Mouse (Mus musculus) erythroid progenitor cell, adult 5-6 weeks (primary cell): ENCODE data around the gene Lyrm1. TPM values are rescaled to one million over a fixed set of nuclear protein-coding genes. Genes with fewer than 3 reads are reported as not detected.

ENCODE experiments used
- ATAC-seq: replicated peaks from 2 replicates; pipeline ENCODE4 v1.8.0; 2016; ENCODE audit warnings: moderate number of reproducible peaks, mild to moderate bottlenecking, moderate TSS enrichment, inconsistent platforms; ENCODE audit not compliant: poor library complexity, low FRiP score, severe bottlenecking
- total RNA-seq, 2 experiments: library from RNA; stranded (forward) in 1 of 2; stranded (reverse) in 1 of 2; fragments of 150-400 nt in 1 of 2; fragments of 186-747, 209-891 nt in 1 of 2; gene quantifications; 2 replicates each; pipeline versions ENCODE4 v1.2.3 to v1.2.4; 2015 to 2017; ENCODE audit warnings: low replicate concordance in 2 of 2

Gene Lyrm1
- total RNA-seq, 2 experiments from 2014 or later, result not detected

DNA sequence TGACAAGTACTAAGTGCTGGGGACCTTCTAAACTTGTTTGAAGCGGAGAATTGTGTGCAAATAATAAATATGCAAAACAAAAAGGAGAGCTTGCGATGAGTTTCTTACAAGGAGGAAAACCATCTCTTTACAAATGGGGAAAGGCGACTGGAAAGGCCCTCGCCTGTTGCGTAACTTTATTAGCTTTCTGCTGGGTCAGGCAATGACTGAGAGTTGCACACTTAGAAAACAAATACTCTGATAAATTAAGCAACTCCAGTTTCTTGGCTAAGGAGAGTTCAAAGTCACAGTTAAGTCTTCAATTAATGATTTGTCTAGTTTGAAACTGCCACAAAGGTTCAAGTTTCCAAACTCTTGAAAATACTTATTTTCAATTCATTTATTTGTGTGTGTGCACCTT lies 15.3 kb upstream of the Lyrm1 start:
- ATAC-seq, result no peak

DNA sequence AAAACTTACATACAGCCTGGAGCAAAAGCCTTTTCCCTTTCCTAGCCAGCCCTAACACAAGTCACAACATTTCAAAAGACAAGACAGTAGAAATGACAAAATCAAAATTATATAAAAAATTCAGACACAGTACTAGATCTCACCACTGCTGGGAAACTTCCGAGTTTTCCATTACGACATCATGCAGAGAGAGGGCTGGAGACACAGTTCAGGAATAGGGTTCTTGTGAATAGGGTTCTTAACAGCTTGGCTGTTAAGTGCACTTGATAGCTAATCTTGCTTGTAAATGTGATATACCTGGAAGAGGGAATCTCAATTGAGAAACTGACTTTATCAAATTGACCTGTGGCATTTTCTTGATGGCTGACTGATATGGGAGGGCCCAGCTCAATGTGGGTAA lies 14.4 kb upstream of the Lyrm1 start:
- ATAC-seq, result no peak

DNA sequence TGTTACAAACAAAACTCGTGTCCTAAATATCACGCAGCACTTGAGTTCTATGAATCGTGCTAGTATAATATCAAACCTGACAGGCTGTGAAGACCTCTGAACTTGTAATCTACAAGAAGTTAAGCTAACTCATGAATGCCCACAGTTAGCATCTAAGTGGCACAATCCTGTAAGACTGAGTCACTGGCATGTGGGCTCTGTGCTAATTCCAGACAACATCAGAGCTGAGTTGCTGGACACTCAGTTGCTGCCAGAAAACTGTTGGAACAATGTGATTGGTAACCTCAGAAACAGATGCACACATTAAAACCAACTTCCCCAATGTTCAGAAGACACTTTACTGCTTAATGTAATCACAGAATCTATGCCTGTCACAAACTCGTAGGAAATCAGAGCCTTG lies 7.8 kb upstream of the Lyrm1 start:
- no peak for ATAC-seq

DNA sequence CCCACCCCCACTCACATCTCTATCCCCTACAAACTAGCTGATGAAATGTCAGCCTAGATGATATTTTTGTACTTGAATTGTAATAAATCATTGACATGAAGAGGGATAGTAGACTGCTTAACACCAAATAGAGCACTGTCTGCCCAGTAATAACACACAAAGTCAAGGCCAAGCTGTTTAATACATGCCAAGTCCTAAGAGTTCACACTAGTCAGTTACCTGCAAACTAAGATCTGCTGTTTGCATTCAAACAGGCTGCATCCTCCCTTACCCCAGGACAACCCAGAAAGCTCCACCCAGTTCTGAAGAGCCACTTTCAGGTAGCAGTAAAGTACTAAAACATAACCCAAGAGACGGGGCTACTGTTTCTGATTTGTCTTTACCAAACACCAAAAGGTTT lies 3.5 kb upstream of the Lyrm1 start:
- ATAC-seq, result no peak

DNA sequence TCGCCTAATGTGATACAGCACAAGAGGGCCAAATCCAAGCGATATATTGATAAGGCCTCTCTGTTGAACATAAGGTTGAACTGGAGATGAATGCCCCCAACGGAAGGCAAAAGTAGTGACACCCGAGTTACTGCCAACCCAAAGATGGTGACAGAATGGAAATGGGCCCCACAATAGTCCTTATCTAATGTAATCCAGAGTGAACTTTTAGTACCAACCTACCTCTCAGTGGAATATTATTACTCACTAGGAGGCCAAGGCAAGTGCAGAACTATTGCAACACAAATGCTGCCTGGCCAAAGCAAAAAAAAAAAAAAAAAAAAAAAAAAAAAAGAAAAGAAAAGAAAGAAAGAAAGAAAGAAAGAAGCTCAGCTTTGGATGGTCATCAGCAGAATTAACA lies 2.9 kb upstream of the Lyrm1 start:
- no peak for ATAC-seq

DNA sequence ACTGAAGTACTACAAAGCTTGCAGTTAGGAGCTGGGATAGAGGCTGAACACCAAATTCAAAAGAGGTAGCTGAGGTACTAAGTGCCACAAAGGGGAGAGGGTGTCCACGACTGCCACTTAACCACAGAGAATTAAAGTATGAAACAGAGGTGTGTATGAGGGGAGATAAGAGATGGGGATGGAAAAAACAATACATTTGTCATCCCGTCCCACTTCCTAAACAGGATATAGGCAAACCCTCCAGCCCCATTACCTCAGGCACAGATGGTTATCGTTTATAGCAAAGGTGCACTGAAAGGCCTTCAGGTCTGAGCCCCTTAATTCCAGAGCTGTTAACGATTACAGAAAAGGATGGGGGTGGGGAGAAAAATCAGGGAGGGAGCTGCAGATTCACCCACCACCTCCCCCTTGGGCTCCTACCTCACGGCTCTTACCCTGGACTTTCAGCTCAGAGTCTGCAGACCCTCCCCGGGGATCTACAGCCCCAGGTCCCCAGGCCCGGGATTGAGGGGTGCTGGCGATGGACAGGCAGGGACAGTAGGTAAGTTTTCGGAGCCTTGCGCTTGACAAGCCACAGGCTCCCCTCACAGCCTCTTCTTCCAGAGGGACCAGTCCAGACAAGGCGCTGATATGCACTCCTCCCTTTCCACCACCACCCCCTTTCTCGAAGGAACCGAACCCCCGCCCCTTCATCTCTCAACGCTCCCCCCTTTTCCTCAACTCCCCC lies 680 bp upstream of the Lyrm1 start:
- no peak for ATAC-seq

DNA sequence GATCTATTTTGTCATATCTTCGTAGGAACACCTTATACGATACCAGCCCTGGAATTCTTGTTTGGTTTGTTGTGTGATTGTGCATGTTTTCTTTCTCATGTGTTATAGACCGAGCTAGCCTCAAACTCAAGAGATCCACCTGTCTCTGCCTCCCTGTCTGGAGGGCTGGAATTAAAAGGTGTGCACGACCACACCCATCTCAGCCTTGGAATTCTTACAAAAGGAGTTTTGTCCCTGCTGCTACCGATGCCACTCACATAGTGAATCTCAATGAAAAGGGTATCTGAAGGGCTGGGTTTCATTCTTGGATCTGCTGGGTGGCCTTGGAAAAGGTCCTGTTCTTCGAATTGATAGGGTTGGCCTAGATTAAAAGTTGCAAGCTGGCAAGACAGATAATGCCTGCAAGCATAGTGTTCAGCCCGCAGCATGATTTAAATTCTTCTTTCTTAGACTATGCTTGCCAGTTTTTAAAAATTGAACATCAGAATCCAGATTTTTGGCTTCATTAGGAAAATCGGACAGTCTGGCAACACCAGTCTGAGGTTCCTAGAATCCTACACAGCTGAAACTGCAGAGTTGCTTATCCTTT lies 2.0 kb downstream of the Lyrm1 start:
- ATAC-seq, result no peak

DNA sequence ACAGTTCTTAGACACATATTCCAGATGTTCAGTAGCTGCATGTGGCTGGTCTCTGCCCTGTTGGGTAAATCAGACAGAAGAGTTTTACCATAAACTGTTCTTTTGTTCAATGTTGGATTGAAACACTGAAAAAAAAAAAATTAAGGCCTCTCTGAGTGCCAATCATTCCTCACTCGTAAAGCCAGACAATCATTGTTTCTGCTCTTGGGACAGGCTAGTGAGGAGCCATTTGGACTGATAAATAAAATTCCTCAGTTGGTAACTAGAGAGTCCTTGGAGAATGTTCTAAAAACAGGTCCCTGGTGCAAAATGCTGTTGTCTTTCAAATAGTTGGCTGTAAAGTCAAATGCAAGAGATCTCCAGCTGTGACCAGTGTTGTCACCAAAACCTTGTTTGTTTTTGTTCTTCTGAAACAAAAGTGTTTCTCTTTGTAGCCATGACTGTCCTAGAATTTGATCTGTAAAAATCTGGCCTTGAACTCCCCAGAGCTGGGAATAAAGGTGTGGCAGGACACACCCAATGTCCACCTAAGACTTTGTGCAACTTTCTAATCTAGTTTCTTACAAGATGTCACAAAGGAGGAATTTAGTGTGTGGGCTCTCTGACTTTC lies 2.7 kb downstream of the Lyrm1 start:
- ATAC-seq, result no peak

DNA sequence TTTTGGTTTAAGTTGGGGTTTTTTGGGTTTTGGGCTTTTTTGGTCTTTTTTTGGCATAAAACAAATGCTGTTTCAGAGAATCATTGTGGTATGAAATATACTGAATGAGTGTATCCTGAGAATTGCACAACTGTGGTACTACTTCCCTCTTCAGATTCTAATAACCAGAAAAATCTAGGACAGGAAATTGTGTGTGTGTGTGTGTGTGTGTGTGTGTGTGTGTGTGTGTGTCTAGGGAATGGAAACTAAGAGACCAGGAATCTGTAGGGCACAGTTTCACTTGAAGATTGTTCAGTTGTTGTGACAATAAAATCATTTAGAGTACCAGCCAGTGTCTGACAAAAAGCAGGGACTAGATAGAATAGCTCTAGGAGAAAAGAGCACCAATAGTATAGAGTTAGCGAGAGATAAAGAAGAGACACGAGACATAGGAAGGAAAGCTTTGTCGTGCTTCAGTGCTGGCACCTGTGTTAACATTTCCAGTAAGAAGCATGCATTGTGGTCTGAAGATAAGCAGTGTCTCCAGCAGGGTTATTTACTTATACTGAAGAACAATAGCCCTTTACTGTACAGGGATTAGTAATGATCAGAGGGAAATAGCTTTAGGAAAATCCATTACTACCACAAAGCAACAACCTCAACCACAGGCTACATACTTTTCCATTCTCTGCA lies 3.9 kb downstream of the Lyrm1 start:
- ATAC-seq, result no peak

DNA sequence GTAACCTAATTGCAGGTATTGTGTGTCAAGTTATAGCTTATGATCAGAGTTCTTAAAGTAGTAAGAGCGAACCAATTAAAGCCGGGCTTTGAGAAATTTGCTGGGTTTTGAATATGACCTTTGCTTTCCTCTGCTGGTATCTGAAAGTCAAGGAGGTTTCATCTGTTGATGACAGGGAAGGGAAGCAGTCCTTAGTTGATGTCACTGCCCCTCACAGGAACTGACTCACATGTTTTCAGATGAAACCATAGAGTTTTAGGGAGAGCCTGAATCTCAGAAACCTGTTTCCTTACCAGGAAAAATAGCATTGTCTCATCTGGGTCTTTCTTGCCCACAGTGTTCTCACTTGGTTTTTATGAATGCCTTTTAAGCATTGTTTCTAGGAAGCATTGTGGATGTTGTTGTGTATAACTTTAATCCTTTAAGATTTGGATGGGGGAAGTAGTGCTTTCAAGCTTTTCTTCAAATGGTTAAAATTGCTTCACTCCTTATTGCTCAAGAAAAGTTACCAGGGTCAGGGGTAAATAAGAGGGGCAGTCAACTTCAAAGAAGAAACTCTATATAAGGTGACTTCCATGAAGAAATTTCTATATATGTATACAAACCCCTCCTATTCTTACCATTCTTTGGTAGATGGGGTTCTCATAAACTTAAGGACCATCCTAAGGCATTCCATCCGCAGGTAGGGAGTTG lies 11.0 kb downstream of the Lyrm1 start:
- ATAC-seq, result no peak

DNA sequence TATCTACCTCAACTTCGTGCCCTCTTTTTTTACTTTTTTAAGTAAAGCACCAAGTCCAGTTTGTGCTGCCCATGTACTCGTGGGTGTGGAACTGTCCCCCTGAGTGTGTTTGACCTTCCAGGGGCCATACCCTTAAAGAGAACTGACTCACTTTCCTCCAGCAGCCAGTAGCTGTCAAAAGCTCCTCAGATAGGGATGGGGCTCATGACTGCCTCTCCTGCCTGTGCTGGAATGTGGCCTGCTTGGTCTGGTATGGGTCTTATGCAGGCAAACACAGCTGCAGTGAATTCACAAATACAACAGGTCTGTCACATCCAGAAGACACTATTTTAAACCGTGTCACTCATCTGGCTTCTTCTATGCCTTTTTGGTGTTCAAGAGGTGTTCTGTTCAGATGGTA lies 16.1 kb downstream of the Lyrm1 start:
- ATAC-seq, result no peak

DNA sequence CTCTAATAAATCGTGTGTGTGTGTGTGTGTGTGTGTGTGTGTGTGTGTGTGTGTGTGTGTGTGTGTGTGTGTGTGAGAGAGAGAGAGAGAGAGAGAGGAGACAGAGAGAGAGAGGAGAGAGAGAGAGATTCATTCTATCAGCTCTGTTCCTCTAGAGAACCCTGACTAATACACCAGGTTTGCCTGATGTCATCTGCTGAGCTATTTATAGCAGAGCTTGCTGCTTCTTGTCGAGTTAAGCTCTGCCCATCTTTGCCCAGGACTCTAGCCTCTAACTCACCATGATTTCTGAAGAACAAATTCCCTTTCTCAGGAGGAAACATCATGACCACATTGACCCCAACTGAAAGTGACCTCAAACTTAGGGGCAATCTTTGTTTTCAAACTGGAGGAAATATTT lies 24.8 kb downstream of the Lyrm1 start:
- ATAC-seq, result no peak

DNA sequence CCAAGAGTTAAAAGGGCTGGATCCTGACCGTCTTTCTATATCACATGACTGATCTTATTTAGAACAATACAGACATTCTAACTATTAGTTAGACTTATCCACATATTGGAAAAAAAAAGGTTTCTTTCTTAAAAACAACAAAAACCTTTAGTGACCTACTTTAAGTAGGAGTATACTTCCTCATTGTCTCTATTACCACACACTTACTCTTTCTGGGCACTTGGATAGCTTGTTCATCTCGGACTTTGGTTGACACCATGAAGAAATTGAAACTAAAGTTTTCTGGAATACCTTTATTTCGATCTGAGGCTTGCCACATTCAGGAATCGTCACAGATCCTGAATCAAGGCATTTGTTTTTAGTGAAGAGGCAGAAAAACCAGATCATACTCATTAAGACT lies 25.4 kb downstream of the Lyrm1 start:
- no peak for ATAC-seq

DNA sequence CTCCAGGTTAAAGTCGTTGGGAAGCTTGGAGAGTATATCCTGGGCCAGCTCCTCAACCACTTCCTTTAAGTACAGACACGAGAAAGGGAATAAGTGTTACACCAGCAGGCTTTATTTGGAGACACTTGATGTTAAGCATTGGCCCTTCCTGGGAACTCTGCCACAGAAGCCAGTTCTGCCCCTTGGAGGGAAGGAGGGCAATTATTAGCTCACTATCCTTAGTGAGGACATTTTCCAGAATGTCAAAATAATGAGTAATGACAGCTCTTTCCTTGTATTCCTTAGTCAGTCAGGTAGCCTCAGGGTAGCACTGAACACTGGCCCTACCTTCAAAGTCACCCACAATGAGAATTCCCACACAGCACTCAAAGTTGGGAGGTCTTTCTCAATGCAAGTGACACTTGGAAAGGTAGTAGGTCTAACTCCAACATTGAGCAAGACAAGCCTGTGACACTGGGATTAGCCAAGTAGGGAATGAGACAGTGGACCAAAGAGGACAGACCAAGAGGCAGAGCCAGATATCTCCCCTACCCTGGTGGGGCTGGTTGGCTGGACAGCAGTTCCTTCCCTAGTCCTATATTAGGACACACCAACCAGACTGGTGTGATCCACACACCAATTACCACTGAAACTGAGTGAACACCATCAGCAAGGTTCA lies 33.3 kb downstream of the Lyrm1 start:
- no peak for ATAC-seq

DNA sequence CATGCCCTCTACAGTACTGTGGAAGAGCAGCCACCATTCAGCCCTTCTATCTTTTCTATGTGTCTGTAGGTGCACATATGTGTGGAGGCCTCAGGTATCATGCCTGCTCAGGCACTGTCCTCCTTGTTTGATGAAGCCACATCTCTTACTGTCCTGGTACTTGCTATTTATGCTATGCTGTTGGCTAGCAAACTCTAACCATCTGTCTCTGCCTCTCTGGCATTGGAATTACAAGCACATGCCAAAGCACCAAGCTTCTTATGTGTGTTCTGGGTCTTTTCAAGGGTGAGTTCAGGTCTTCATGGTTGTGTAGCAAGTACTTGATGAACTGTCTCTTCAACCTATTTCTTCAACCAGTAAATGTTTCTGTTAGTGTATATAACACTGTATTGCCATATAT lies 40.7 kb downstream of the Lyrm1 start:
- no peak for ATAC-seq

DNA sequence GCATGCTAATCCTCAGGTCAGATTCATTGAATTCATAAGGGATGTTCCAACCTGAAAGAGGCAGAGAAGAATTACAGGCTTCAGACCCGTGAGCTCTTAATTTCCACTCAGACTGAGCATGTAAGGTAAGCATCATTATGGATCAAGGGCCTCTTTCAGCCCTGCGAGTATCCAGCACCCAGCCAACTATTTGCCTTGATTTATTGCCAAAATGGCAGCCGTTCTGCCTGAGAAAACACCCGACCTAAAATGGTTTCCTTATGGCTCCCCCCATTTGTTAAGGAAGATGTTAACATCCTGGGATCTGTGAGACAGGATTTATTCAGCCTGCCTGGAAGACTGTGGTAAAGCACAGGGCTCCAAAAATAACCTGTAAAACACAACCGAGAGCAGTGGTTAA lies 41.4 kb downstream of the Lyrm1 start:
- no peak for ATAC-seq

DNA sequence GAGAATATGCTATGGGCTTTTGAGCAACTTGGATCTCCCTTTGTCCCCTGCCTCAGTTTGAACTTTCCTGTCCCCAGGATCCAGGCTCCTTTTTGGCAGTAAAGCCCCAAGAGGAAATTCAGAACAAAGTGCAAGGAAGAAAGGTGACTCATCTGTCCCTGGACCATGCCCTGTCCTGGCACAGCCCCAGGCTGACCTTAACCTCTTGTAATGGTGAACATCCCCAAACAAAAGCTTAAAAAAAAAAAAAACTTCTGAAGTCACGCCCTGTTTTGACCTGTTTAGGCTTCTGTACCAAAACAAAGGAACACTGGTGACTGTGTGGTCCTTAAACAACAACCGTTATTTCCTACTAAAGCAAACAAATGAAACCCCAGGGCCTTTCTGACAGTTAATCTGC lies 45.9 kb downstream of the Lyrm1 start:
- ATAC-seq, result no peak

DNA sequence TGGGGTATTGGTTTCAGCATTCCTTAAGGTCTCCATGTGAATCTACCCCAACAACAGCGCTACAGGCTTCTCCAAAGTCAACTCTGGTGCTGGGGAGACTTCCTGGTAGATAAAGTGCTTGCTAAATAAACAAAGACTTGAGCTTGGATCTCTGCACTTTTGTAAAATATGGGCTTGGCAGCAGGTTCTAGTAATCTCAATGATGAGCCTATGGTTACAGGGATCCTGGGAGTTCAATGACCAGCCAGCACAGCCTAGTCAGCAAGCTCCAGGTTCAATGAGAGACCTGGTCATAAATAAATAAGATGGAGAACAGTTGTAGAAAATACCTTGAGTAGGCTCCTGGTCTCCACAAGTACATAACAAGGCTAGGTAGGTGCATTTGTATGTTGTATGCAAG lies 58.4 kb downstream of the Lyrm1 start:
- no peak for ATAC-seq

DNA sequence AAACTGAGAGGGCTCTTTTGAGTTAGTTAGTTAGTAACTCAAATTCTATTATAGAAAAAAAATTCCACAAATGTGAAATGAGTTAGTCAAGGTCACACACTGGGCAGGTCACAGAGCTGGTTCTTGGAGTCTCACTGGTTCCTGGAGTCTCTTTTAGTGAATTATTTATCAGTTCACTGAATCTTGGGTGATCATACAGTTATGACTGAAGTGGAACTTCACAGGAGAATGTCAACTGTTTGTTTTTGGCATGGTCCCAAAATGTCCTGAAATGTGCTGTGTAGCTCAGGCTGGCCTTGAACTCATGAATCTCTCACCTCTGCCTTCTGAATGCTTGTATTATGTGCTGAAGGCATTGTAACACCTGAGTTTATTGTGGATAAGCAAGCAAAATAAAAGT lies 61.8 kb downstream of the Lyrm1 start:
- no peak for ATAC-seq

DNA sequence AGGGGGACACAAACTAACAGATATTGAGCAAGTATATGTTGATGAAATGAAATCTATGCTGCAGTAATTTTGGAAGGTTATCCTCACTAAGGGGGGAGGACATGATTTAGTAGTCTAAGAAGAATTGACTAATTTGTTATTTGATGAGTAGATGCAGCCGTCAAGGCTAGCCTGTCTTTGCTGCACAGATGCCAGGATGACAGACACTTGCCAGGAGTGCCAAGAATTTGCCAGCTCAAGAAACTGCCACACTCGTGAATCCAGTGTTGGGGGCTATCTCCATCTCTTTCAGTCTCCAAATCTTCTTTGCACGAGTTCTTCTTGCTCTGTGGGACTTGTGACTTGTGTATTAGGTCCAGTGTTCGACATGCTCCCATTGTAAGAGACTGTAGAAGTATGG lies 63.4 kb downstream of the Lyrm1 start:
- ATAC-seq, result no peak
